Mouse (Mus musculus): ENCODE measurements around the gene Foxp2. TPM values are rescaled to one million over a fixed set of nuclear protein-coding genes. Genes with fewer than 3 reads are reported as not detected.

Foxp2 gene
- polyA plus RNA-seq, 1 experiment from 2014 or later = 28.3 TPM

DNA sequence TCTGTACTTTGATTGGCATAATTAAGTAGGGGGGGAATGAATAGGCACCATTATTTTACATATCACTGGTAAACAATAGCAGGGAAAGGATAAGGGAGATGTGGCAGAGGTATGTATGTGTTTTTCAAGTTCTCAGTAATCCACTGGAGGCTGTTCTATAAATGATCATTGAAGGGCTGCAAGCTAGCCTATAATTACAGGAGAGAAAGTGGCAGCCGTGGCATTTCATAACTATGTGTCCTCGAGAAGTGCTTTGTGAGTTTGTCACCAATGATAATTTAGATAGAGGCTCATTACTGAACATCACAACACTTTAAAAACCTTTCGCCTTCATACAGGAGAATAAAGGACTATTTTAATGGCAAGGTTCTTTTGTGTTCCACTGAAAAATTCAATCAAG lies 500.0 kb downstream of the Foxp2 start:
- Histone ChIP-seq H3K4me2 (no peak overlapping the region), H3K4me1 (peaks cover 41% of the 10 kb centered on the region), H3K27ac (no peak overlapping the region), H3K9me3 (replicated peaks) (no peaks in the 10 kb centered on the region), H3K4me3 (no peak overlapping the region), H3K27me3 (no peaks in the 10 kb centered on the region), H3K36me3 (ENCODE audit: poor library complexity, severe bottlenecking) (no peaks in the 10 kb centered on the region), H3K9ac (no peak overlapping the region)
- 28% methylated on average over 3 of the region's 3 CpGs for WGBS
- no peak for ATAC-seq

DNA sequence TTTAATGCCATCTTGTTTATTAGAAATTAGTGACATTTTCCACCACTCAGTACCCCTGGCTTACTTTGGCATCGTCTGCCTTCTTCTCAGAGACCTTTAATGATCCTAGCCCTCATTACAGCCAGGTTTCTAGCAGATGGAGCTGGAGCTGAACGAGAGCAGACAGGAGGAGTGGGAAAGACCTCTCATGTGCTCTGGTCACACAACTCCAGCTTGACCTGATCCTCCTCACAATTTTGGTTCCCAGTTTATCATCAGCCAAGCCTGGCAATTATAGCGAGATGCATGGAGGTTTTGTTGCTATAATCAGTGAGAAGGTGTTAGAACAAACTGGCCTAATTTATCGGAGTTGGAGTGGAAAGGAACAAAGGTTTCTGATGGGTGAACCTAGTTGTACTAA lies 500.9 kb downstream of the Foxp2 start:
- H3K27ac ChIP-seq = no peak overlapping the region
- peak; percentile 34; the same call in 1 of the 2 replicates for ATAC-seq
- H3K4me1 ChIP-seq = peaks cover 42% of the 10 kb centered on the region
- H3K9me3 ChIP-seq (replicated peaks) = no peaks in the 10 kb centered on the region
- H3K4me2 ChIP-seq = no peak overlapping the region
- no peaks in the 10 kb centered on the region for H3K27me3 ChIP-seq
- 39% methylated on average over 4 of the region's 4 CpGs for WGBS
- H3K36me3 ChIP-seq (ENCODE audit: poor library complexity, severe bottlenecking) = no peaks in the 10 kb centered on the region
- H3K9ac ChIP-seq = no peak overlapping the region
- H3K4me3 ChIP-seq = no peak overlapping the region

DNA sequence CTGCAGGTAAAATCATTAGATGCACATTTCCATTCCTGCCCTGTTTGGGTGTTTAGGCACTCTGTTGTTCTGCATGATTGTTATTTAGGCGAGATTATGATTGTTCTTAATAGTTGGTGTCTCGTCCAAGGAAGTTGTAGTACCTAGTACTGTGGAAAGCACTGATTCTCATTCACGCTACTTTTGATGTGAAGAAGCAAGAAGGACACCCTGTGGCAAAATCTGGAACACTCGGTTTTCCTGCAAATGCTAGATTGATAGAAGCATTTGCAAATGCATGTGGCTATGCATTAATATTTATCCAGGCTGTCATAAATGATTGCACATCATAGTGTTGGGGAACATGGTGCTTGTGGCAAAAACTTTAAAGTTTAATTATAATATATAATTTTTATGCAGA lies 514.0 kb downstream of the Foxp2 start:
- no peak overlapping the region for H3K4me2 ChIP-seq
- H3K36me3 ChIP-seq (ENCODE audit: poor library complexity, severe bottlenecking) = no peaks in the 10 kb centered on the region
- no peak overlapping the region for H3K9ac ChIP-seq
- no peaks in the 10 kb centered on the region for H3K9me3 ChIP-seq (replicated peaks)
- H3K4me3 ChIP-seq = no peak overlapping the region
- 0 out of 2 replicates have a peak, but pooled peaks cover 3% of the 10 kb centered on the region for H3K27me3 ChIP-seq
- 23% methylated on average over 4 of the region's 4 CpGs for WGBS
- H3K27ac ChIP-seq = no peak overlapping the region
- 0 out of 2 replicates have a peak, but pooled peaks have one; percentile 9 for ATAC-seq
- H3K4me1 ChIP-seq = peaks cover 40% of the 10 kb centered on the region

DNA sequence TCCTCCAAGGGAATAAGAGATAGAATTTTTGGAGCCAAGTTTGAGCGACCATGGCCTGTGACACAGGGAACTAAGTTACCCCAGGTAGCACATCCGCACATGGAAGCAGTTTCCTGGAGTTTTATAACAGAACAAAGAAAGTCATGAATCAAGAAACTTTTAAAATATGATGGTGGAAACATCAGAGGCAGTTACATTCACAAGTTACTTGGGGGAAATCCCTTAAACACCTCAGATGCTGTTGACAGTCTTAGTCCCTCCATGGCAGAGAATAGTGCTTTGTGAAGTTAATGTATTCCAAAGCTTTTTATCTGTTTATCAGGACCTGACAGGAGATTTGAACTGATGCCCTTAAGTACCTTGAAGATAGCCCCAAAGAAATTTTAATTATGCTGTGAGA lies 558.6 kb downstream of the Foxp2 start:
- Histone ChIP-seq H3K27me3 (no peaks in the 10 kb centered on the region), H3K4me1 (no peaks in the 10 kb centered on the region), H3K4me2 (no peak overlapping the region), H3K9ac (no peak overlapping the region), H3K27ac (no peak overlapping the region), H3K36me3 (ENCODE audit: poor library complexity, severe bottlenecking) (no peaks in the 10 kb centered on the region), H3K9me3 (replicated peaks) (no peaks in the 10 kb centered on the region), H3K4me3 (no peak overlapping the region)
- no peak for ATAC-seq
- 90% methylated on average over 2 of the region's 2 CpGs for WGBS

GRCm38 (mm10) chr6:15463390-15463789 lies 562.2 kb downstream of the Foxp2 start:
- no peaks in the 10 kb centered on the region for H3K27me3 ChIP-seq
- WGBS = 88% methylated on average over 2 of the region's 2 CpGs
- no peak for ATAC-seq
- no peaks in the 10 kb centered on the region for H3K36me3 ChIP-seq (ENCODE audit: poor library complexity, severe bottlenecking)
- H3K4me2 ChIP-seq = no peak overlapping the region
- H3K4me3 ChIP-seq = no peak overlapping the region
- no peak overlapping the region for H3K9ac ChIP-seq
- no peaks in the 10 kb centered on the region for H3K4me1 ChIP-seq
- H3K9me3 ChIP-seq (replicated peaks) = no peaks in the 10 kb centered on the region
- H3K27ac ChIP-seq = no peak overlapping the region

DNA sequence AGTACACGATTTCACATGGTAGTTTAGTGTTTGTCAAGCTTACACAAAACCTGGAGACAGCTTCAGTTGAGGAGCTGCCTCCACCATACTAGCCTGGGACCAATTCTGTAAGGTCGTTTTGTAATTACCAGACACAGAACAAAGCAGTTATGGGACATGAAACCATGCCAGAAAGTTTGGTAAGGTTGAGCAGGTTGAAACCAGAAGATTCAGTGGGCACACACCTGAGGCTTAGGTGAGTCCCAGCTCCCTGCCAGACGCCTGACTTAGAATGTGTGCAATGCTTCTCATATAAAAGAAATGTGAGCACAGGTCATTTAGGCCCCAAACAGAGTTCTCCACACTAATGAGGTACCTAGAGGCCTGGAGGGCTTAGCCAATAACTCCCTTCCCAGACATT lies 564.3 kb downstream of the Foxp2 start:
- H3K4me3 ChIP-seq = no peak overlapping the region
- no peaks in the 10 kb centered on the region for H3K4me1 ChIP-seq
- no peaks in the 10 kb centered on the region for H3K27me3 ChIP-seq
- H3K4me2 ChIP-seq = no peak overlapping the region
- H3K9ac ChIP-seq = no peak overlapping the region
- no peaks in the 10 kb centered on the region for H3K36me3 ChIP-seq (ENCODE audit: poor library complexity, severe bottlenecking)
- H3K9me3 ChIP-seq (replicated peaks) = no peaks in the 10 kb centered on the region
- H3K27ac ChIP-seq = no peak overlapping the region
- WGBS = 89% methylated on average over 3 of the region's 3 CpGs
- no peak for ATAC-seq

DNA sequence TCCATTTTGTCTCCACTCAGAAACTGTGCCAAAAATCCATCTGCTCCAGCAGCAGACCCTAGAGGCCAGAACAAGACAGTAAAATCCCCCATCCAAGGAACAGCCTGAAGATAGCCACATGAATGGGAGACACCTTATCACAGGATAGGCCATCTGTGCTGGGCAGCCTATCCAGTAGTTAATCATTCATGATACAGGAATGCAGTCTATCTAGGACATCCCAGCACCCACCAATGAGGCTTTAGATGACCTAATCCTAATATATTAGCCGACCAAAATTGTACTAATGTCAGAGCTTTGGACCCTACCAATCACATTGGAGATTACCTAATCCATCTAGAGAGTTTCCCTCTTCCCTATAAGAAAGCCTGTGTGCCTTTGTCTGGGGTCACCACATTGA lies 565.5 kb downstream of the Foxp2 start:
- Histone ChIP-seq H3K4me2 (no peak overlapping the region), H3K36me3 (ENCODE audit: poor library complexity, severe bottlenecking) (no peaks in the 10 kb centered on the region), H3K27me3 (no peaks in the 10 kb centered on the region), H3K9ac (no peak overlapping the region), H3K4me3 (no peak overlapping the region), H3K4me1 (no peaks in the 10 kb centered on the region), H3K9me3 (replicated peaks) (no peaks in the 10 kb centered on the region), H3K27ac (no peak overlapping the region)
- WGBS = 48% methylated on average over 1 of the region's 1 CpGs
- no peak; the same call in 1 of the 2 replicates for ATAC-seq

DNA sequence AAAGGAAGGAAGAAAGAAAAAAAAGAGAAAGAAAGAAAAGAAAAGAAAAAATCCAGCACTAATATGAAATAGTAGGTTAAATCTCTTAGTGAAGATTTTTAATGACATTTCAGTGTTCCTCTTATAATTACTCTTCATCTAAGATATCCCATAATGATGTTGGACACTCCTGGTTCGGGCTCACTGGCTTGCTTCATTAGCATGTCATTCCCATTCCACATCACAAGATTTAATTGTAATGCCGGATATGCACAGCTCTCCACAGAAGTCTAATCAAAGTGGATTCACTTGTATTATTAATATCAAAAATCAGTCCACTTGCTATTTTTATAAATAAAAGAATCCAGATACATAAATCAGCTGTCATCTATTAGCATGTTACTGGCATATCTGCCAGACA lies 585.8 kb downstream of the Foxp2 start:
- H3K9ac ChIP-seq = no peak overlapping the region
- H3K4me3 ChIP-seq = no peak overlapping the region
- H3K36me3 ChIP-seq (ENCODE audit: poor library complexity, severe bottlenecking) = no peaks in the 10 kb centered on the region
- 69% methylated on average over 2 of the region's 2 CpGs for WGBS
- H3K27me3 ChIP-seq = no peaks in the 10 kb centered on the region
- no peak overlapping the region for H3K4me2 ChIP-seq
- H3K27ac ChIP-seq = no peak overlapping the region
- H3K9me3 ChIP-seq (replicated peaks) = no peaks in the 10 kb centered on the region
- no peaks in the 10 kb centered on the region for H3K4me1 ChIP-seq
- no peak for ATAC-seq

Small RNA genes within 50 kb of the gene (microRNA-seq; reads per million reads assigned to microRNA genes)
- not detected for gene Gm25470

Other genes starting within 250 kb of the Foxp2 start
- gene Ppp1r3a, start 146.1 kb upstream of the Foxp2 start, polyA plus RNA-seq (2015; fragmentation: Nextera tagmentation; extraction: Ambion mirVana) = not detected in 2 replicates